Mouse (Mus musculus) liver, adult 2 months (tissue): ENCODE data around the gene Ankrd44. TPM values are rescaled to one million over a fixed set of nuclear protein-coding genes. Genes with fewer than 3 reads are reported as not detected.

ENCODE experiments used
- DNase-seq: peaks from one replicate; pipeline ENCODE4 v3.0.0-alpha.2; 2011; ENCODE audit warnings: low read depth, low spot score; ENCODE audit errors: extremely low read depth
- H3K27ac ChIP-seq: fragments of 200-500 bp; replicated peaks from 2 replicates; pipeline ENCODE4 v1.5.1; 2012; ENCODE audit warnings: low read depth, mild to moderate bottlenecking, control low read depth, inconsistent platforms, low read length; ENCODE audit not compliant: insufficient read depth
- H3K27me3 ChIP-seq: fragments of 200-500 bp; 2 replicates; pipeline ENCODE4 v1.6.1; 2012; ENCODE audit warnings: mild to moderate bottlenecking, moderate library complexity, low read length, inconsistent platforms; ENCODE audit not compliant: control insufficient read depth, insufficient read depth
- H3K36me3 ChIP-seq: fragments of 200-500 bp; 2 replicates; pipeline ENCODE4 v1.6.1; 2012; ENCODE audit warnings: low read length, inconsistent platforms; ENCODE audit not compliant: control insufficient read depth, insufficient read depth
- H3K4me1 ChIP-seq: fragments of 200-500 bp; 2 replicates; pipeline ENCODE4 v1.6.1; 2011; ENCODE audit warnings: low read length; ENCODE audit not compliant: control insufficient read depth, insufficient read depth
- H3K4me3 ChIP-seq: fragments of 200-500 bp; 2 replicates; pipeline ENCODE4 v1.5.1; 2011; ENCODE audit warnings: low read depth, mild to moderate bottlenecking, control low read depth, low read length, moderate library complexity; ENCODE audit not compliant: insufficient read depth
- H3K79me2 ChIP-seq: fragments of 200-500 bp; 2 replicates; pipeline ENCODE4 v1.6.1; 2012; ENCODE audit warnings: inconsistent platforms, mild to moderate bottlenecking, low read length, moderate library complexity; ENCODE audit not compliant: control insufficient read depth, insufficient read depth
- H3K9ac ChIP-seq: fragments of 200-500 bp; 2 replicates; pipeline ENCODE4 v1.6.1; 2012; ENCODE audit warnings: low read depth, mild to moderate bottlenecking, control low read depth, inconsistent platforms, low read length
- CTCF ChIP-seq: fragments of 200-500 bp; IDR thresholded peaks from 2 replicates; pipeline ENCODE4 v1.5.1; 2011; ENCODE audit warnings: low read depth, low read length, control low read depth
- POLR2A ChIP-seq: fragments of 200-500 bp; IDR thresholded peaks from 2 replicates; pipeline ENCODE4 v1.6.1; 2011; ENCODE audit warnings: low read length, control low read depth; ENCODE audit not compliant: insufficient read depth; ENCODE audit errors: extremely low read depth
- whole genome bisulfite sequencing: fragments of 180-500 bp; shearing (Covaris S2); methylation state at CpG from one replicate; pipeline ENCODE4 v1.1.7; 2018; 5-methylcytosine and 5-hydroxymethylcytosine counted together
- polyA plus RNA-seq: library from polyadenylated mRNA; depleted of rRNA; stranded (reverse); fragments of >200 nt; gene quantifications from 2 replicates; pipeline ENCODE4 v1.2.3, GENCODE M21; 2012
- total RNA-seq: library from RNA; depleted of rRNA; stranded (reverse); fragments of >200 nt; gene quantifications from 2 replicates; pipeline ENCODE4 v1.2.3, GENCODE M21; 2014

Ankrd44 gene
- total and polyA plus RNA-seq, 2 experiments, result 2.3 to 8.5 TPM

- TF ChIP-seq POLR2A (no peak), CTCF (no peak)
- Histone ChIP-seq H3K27me3 (no peaks in the 10 kb centered on the region), H3K4me3 (no peak overlapping the region), H3K9ac (no peak overlapping the region), H3K4me1 (no peaks in the 10 kb centered on the region; the same call in 1 of the 2 replicates), H3K79me2 (peaks cover 2% of the 10 kb centered on the region; the same call in 1 of the 2 replicates), H3K36me3 (no peaks in the 10 kb centered on the region), H3K27ac (no peak overlapping the region)
- no peak for DNase-seq
- 90% methylated on average over 4 of the region's 4 CpGs for WGBS
Observed at GRCm38 (mm10) chr1:54920132-54920531, 6.1 kb downstream of the Ankrd44 start.

- Histone ChIP-seq H3K36me3 (no peaks in the 10 kb centered on the region), H3K4me1 (peaks cover 12% of the 10 kb centered on the region), H3K4me3 (no peak overlapping the region), H3K9ac (no peak overlapping the region), H3K79me2 (peaks cover 2% of the 10 kb centered on the region; the same call in 1 of the 2 replicates), H3K27me3 (no peaks in the 10 kb centered on the region), H3K27ac (no peak overlapping the region)
- no peak for DNase-seq
- WGBS, result 87% methylated on average over 4 of the region's 4 CpGs
- TF ChIP-seq POLR2A, result no peak
- no peak for TF ChIP-seq CTCF
Observed at GRCm38 (mm10) chr1:54916456-54916855, 9.7 kb downstream of the Ankrd44 start.

GRCm38 (mm10) chr1:54914387-54914786 lies 11.8 kb downstream of the Ankrd44 start:
- Histone ChIP-seq H3K27ac (no peak overlapping the region), H3K4me3 (no peak overlapping the region), H3K9ac (no peak overlapping the region), H3K4me1 (peaks cover 18% of the 10 kb centered on the region), H3K27me3 (no peaks in the 10 kb centered on the region), H3K36me3 (no peaks in the 10 kb centered on the region), H3K79me2 (peaks cover 3% of the 10 kb centered on the region; the same call in 1 of the 2 replicates)
- no peak for TF ChIP-seq POLR2A
- no peak for TF ChIP-seq CTCF
- no peak for DNase-seq
- 64% methylated on average over 9 of the region's 9 CpGs for WGBS

- Histone ChIP-seq H3K9ac (no peak overlapping the region), H3K36me3 (no peaks in the 10 kb centered on the region), H3K27ac (no peak overlapping the region), H3K79me2 (peaks cover 9% of the 10 kb centered on the region; the same call in 1 of the 2 replicates), H3K27me3 (no peaks in the 10 kb centered on the region), H3K4me3 (no peak overlapping the region), H3K4me1 (peaks cover 18% of the 10 kb centered on the region)
- DNase-seq, result no peak
- TF ChIP-seq POLR2A (no peak), CTCF (no peak)
- WGBS, result 82% methylated on average over 3 of the region's 3 CpGs
Observed at GRCm38 (mm10) chr1:54913379-54913873, 12.8 kb downstream of the Ankrd44 start.

GRCm38 (mm10) chr1:54913063-54913335 lies 13.2 kb downstream of the Ankrd44 start:
- no peak for TF ChIP-seq POLR2A
- TF ChIP-seq CTCF, result no peak
- H3K27ac ChIP-seq, result no peak overlapping the region
- H3K9ac ChIP-seq, result no peak overlapping the region
- no peaks in the 10 kb centered on the region for H3K36me3 ChIP-seq
- peaks cover 18% of the 10 kb centered on the region for H3K4me1 ChIP-seq
- peak; percentile 67 for DNase-seq
- H3K4me3 ChIP-seq, result no peak overlapping the region
- H3K27me3 ChIP-seq, result no peaks in the 10 kb centered on the region
- H3K79me2 ChIP-seq, result peaks cover 7% of the 10 kb centered on the region; the same call in 1 of the 2 replicates

GRCm38 (mm10) chr1:54912290-54913062 lies 13.7 kb downstream of the Ankrd44 start:
- DNase-seq, result no peak
- 67% methylated on average over 7 of the region's 7 CpGs for WGBS
- Histone ChIP-seq H3K4me3 (no peak overlapping the region), H3K79me2 (peaks cover 7% of the 10 kb centered on the region; the same call in 1 of the 2 replicates), H3K36me3 (no peaks in the 10 kb centered on the region), H3K9ac (no peak overlapping the region), H3K4me1 (peaks cover 18% of the 10 kb centered on the region), H3K27ac (0 out of 2 replicates have a peak overlapping the region, but pooled peaks have one; percentile 4), H3K27me3 (no peaks in the 10 kb centered on the region)
- no peak for TF ChIP-seq POLR2A
- no peak for TF ChIP-seq CTCF
